Mouse (Mus musculus): ENCODE measurements at regions not wholly inside any gene's neighbourhood (a gene's known extent, or its start where the extent isn't known, plus 50 kb on each side); places are given as distances from the start of the nearest gene placed in this dataset.

GRCm38 (mm10) chr2:9267675-9268074 lies 613.4 kb upstream of the 4930412O13Rik start:
- ATAC-seq (replicated peaks; ENCODE audit: low FRiP score, low read depth), result no peak
- Histone ChIP-seq H3K4me2 (ENCODE audit: low read length) (no peak overlapping the region), H3K4me3 (replicated peaks; ENCODE audit: low read depth, low read length) (no peak overlapping the region), H3K9me3 (replicated peaks; ENCODE audit: low read length) (no peaks in the 10 kb centered on the region), H3K4me1 (replicated peaks; ENCODE audit: insufficient read depth, low read length) (no peaks in the 10 kb centered on the region), H3K9ac (ENCODE audit: low read depth, low read length) (no peak overlapping the region), H3K27me3 (ENCODE audit: insufficient read depth, low read length) (no peaks in the 10 kb centered on the region), H3K36me3 (ENCODE audit: insufficient read depth, low read length) (no peaks in the 10 kb centered on the region), H3K27ac (no peak overlapping the region)
- no peak for DNase-seq (ENCODE audit: low spot score)
- no peak for TF ChIP-seq CTCF (IDR thresholded peaks at IDR 0.05; ENCODE audit: low read depth)
- 96% methylated on average over 4 of the region's 4 CpGs for WGBS

DNA sequence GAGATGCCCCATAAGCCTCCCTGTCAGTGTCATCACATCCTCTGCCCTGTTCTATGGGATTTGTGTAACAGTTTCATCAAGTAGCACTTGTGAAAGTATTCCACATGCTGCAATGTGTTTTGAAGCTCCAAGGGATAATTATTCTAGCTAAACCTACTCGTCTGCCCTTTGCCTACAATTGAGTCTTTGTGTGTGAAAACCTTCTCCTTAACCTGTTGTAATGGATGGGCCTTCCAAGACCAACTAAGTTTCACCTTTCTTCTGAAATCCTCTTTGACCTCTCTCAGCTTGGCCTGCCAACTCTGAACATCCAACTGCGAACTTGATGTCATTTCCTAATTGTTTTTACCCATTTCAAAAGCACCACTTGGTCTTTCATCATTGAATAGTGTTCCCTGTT lies 597.6 kb upstream of the 4930412O13Rik start:
- 87% methylated on average over 2 of the region's 2 CpGs for WGBS
- Histone ChIP-seq H3K27me3 (ENCODE audit: insufficient read depth, low read length) (no peaks in the 10 kb centered on the region), H3K27ac (no peak overlapping the region), H3K36me3 (ENCODE audit: insufficient read depth, low read length) (no peaks in the 10 kb centered on the region), H3K4me2 (ENCODE audit: low read length) (no peak overlapping the region), H3K9ac (ENCODE audit: low read depth, low read length) (no peak overlapping the region), H3K4me3 (replicated peaks; ENCODE audit: low read depth, low read length) (no peak overlapping the region), H3K4me1 (replicated peaks; ENCODE audit: insufficient read depth, low read length) (peaks cover 6% of the 10 kb centered on the region; the same call in 1 of the 2 replicates), H3K9me3 (replicated peaks; ENCODE audit: low read length) (no peaks in the 10 kb centered on the region)
- no peak for DNase-seq (ENCODE audit: low spot score)
- no peak for ATAC-seq (replicated peaks; ENCODE audit: low FRiP score, low read depth)
- no peak for TF ChIP-seq CTCF (IDR thresholded peaks at IDR 0.05; ENCODE audit: low read depth)

- Histone ChIP-seq H3K4me1 (replicated peaks; ENCODE audit: insufficient read depth, low read length) (peaks cover 6% of the 10 kb centered on the region; the same call in 1 of the 2 replicates), H3K27ac (no peak overlapping the region), H3K4me3 (replicated peaks; ENCODE audit: low read depth, low read length) (no peak overlapping the region), H3K4me2 (ENCODE audit: low read length) (no peak overlapping the region), H3K36me3 (ENCODE audit: insufficient read depth, low read length) (no peaks in the 10 kb centered on the region), H3K27me3 (ENCODE audit: insufficient read depth, low read length) (no peaks in the 10 kb centered on the region), H3K9me3 (replicated peaks; ENCODE audit: low read length) (no peaks in the 10 kb centered on the region), H3K9ac (ENCODE audit: low read depth, low read length) (no peak overlapping the region)
- ATAC-seq (replicated peaks; ENCODE audit: low FRiP score, low read depth), result no peak
- WGBS, result 62% methylated on average over 8 of the region's 8 CpGs
- no peak for TF ChIP-seq CTCF (IDR thresholded peaks at IDR 0.05; ENCODE audit: low read depth)
- no peak for DNase-seq (ENCODE audit: low spot score)
These were observed 595.3 kb upstream of the 4930412O13Rik start for GRCm38 (mm10) chr2:9285800-9286199.

DNA sequence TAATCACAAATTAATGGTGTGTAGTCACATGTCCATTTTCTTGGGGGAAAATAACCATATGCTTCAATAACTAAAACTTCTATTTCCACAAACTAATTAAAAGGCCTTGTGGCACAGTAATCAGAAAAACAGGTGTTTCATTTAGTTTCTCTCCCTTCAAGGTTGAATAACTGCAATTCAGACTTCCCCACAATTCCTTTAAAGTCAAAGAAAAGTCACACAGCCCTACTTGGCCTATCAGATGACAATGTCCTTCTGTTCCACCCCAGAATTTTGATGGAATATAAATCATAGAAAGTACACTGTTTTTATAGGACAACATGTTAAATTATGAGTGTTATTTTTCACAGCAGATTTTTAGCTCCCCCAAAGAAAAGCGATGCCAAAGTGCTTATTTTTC lies 594.0 kb upstream of the 4930412O13Rik start:
- DNase-seq (ENCODE audit: low spot score) (peak; percentile 75), ATAC-seq (replicated peaks; ENCODE audit: low FRiP score, low read depth) (no peak)
- Histone ChIP-seq H3K36me3 (ENCODE audit: insufficient read depth, low read length) (no peaks in the 10 kb centered on the region), H3K27me3 (ENCODE audit: insufficient read depth, low read length) (no peaks in the 10 kb centered on the region), H3K4me3 (replicated peaks; ENCODE audit: low read depth, low read length) (no peak overlapping the region), H3K27ac (no peak overlapping the region), H3K4me2 (ENCODE audit: low read length) (no peak overlapping the region), H3K9ac (ENCODE audit: low read depth, low read length) (no peak overlapping the region), H3K9me3 (replicated peaks; ENCODE audit: low read length) (no peaks in the 10 kb centered on the region), H3K4me1 (replicated peaks; ENCODE audit: insufficient read depth, low read length) (peaks cover 6% of the 10 kb centered on the region; the same call in 1 of the 2 replicates)
- no peak for TF ChIP-seq CTCF (IDR thresholded peaks at IDR 0.05; ENCODE audit: low read depth)
- 31% methylated on average over 1 of the region's 1 CpGs for WGBS

- Histone ChIP-seq H3K4me3 (replicated peaks; ENCODE audit: low read depth, low read length) (no peak overlapping the region), H3K36me3 (ENCODE audit: insufficient read depth, low read length) (no peaks in the 10 kb centered on the region), H3K27me3 (ENCODE audit: insufficient read depth, low read length) (no peaks in the 10 kb centered on the region), H3K27ac (no peak overlapping the region), H3K9ac (ENCODE audit: low read depth, low read length) (no peak overlapping the region), H3K9me3 (replicated peaks; ENCODE audit: low read length) (no peaks in the 10 kb centered on the region), H3K4me2 (ENCODE audit: low read length) (no peak overlapping the region), H3K4me1 (replicated peaks; ENCODE audit: insufficient read depth, low read length) (peaks cover 6% of the 10 kb centered on the region; the same call in 1 of the 2 replicates)
- no peak for ATAC-seq (replicated peaks; ENCODE audit: low FRiP score, low read depth)
- no peak for TF ChIP-seq CTCF (IDR thresholded peaks at IDR 0.05; ENCODE audit: low read depth)
- peak; percentile 9 for DNase-seq (ENCODE audit: low spot score)
- 30% methylated on average over 6 of the region's 6 CpGs for WGBS
These were observed 593.4 kb upstream of the 4930412O13Rik start for GRCm38 (mm10) chr2:9287623-9288022.

- H3K4me3 ChIP-seq (replicated peaks; ENCODE audit: low read depth, low read length), result no peak overlapping the region
- H3K9ac ChIP-seq (ENCODE audit: low read depth, low read length), result no peak overlapping the region
- no peaks in the 10 kb centered on the region for H3K9me3 ChIP-seq (replicated peaks; ENCODE audit: low read length)
- peak; percentile 46 for DNase-seq (ENCODE audit: low spot score)
- WGBS, result 22% methylated on average over 16 of the region's 16 CpGs
- H3K4me2 ChIP-seq (ENCODE audit: low read length), result peak overlapping the region; percentile 27
- TF ChIP-seq CTCF (IDR thresholded peaks at IDR 0.05; ENCODE audit: low read depth), result no peak
- H3K27me3 ChIP-seq (ENCODE audit: insufficient read depth, low read length), result no peaks in the 10 kb centered on the region
- no peaks in the 10 kb centered on the region for H3K36me3 ChIP-seq (ENCODE audit: insufficient read depth, low read length)
- no peak overlapping the region for H3K27ac ChIP-seq
- H3K4me1 ChIP-seq (replicated peaks; ENCODE audit: insufficient read depth, low read length), result no peaks in the 10 kb centered on the region; the same call in 1 of the 2 replicates
- ATAC-seq (replicated peaks; ENCODE audit: low FRiP score, low read depth), result no peak
These were observed 549.3 kb upstream of the 4930412O13Rik start for GRCm38 (mm10) chr2:9331630-9332352.

Measured in kidney, postnatal 0 days (tissue).